Mouse (Mus musculus): ENCODE data around the gene Exosc2. TPM values are rescaled to one million over a fixed set of nuclear protein-coding genes. Genes with fewer than 3 reads are reported as not detected.

The Exosc2 gene
- polyA plus RNA-seq, 1 experiment: 15.4 TPM

GRCm38 (mm10) chr2:31719202-31719880 is 48.8 kb downstream of the Exosc2 start:
- WGBS: 47% methylated on average over 6 of the region's 6 CpGs

DNA sequence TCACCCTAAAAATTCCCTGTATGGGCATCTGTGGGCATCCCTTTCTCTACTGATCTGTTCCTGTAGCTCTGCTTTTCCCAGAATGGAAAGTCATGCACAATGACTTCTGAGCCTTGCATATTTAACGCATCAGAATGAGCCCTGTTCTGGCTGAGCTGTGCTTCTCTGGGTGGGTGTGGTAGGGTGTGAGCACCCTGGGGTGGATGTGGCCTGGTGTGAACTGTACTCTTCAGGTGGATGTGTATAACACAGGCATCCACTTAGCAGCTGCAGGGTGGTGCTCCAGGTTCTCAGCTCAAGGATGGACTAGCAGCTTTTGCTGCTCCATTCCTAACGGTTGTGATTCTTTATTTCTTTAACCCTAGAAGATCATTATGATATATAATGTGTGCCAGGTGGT is 49.4 kb downstream of the Exosc2 start:
- DNase-seq (ENCODE audit: low read depth, low spot score): no peak
- 24% methylated on average over 2 of the region's 2 CpGs for WGBS

More at GRCm38 (mm10) chr2:31719202-31719880, 48.8 kb downstream of the Exosc2 start:
- DNase-seq (ENCODE audit: low read depth, low spot score): no peak

DNA sequence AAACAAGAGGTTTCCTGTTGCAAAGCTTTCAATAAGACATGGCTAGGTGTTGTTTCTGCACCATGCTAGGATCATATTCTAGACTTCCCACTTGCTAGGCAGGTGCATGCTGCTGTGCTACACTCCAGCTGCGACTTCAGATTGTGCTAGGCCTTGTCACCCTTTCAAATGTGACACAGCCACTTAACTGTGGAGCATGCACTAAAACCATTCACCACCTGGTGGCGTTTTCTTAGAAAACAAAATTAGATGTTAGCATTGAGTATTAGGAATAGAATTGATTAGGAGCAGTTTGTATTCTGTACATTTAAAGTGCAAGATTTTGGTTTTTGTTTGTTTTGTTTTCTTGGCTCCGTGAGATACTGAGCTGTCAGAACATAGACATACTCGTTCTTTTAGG is 50.3 kb downstream of the Exosc2 start:
- WGBS: 56% methylated on average over 4 of the region's 4 CpGs
- no peak for DNase-seq (ENCODE audit: low read depth, low spot score)

DNA sequence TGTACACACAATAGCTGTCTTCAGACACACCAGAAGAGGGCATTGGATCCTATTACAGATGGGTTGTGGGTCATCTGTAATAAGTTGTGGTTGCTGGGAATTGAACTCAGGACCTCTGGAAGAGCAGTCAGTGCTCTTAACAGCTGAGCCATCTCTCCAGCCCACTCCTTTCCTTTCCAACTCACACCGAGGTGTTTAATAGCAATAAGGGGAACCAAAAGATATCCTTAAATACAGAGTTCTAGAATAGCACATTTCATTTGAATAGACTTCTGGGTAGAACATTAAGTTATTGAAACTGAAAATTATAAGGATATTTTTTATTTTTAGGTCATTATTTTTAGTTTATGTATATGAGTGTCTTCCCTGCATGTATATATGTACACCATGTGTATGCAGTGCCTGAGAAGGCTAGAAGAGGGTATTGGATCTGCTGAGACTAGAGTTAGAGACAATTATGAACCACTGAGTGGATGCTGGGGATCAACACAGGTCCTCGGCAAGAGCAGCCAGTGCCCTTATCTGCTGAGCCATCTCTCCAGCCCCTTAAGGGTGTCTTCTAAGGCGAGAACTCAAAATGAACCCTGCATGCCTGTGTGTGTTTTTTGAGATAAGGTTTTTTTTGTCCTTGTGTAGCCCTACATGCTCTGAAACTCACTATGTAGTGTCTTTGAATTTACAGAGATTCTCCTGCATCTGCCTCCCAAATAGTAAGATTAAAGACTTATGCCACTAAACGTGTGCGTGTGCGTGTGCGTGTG is 54.4 kb downstream of the Exosc2 start:
- no peak for DNase-seq (ENCODE audit: low read depth, low spot score)
- 94% methylated on average over 7 of the region's 7 CpGs for WGBS

DNA sequence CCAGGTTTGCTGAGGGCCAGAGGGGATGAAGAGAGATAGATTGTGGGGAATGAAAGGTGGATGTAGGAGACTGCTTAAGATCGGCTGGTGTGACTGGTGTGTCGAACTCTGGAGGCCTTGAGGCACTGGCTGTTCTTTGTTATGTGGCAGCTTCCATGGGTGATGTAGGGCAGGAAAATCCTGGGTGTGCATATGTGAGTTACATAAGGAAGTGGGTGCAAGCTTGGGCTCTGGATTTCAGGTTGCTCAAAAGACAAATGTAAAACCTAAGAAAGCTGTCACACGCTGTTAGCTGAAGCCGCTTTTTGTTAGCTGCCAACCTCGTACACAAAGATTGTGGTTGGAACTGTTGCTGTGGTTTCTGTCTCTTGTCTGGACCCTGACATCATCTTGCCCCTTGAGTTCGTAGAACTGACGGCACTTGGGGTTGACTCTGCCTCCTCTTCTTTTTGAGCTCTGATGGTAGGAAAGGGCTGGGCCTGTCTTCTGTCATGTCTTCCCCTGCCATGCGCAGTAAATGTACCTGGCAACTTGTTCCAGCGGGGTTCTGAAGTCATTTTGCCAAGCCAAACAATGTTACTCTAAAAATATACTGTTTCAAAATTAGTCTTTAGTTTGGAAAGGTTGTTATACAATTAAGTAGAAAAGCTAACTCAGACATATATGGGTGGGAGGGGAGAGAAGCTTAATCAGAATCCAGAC is 57.2 kb downstream of the Exosc2 start:
- 81% methylated on average over 9 of the region's 9 CpGs for WGBS
- DNase-seq (ENCODE audit: low read depth, low spot score): no peak

DNA sequence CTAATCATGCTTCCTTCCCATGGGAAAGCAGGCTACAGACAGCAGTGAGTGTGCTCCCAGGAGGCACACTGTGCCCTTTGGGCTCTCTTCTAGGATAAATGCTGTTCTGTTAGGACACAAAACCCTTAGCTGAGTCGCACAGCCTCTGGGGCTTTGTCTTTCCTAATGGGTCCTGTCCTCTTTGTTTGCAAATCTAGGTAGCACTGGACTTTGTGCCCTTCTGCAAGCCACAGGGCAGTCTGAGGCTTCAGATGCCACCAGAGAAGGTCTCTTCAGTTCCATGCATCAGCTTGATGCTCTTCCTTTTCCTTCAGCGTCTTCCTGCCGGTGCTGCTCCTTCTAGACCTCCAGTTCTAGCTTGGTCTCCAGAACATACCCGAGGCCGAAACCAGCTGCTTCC is 60.1 kb downstream of the Exosc2 start:
- WGBS: 64% methylated on average over 5 of the region's 5 CpGs
- no peak for DNase-seq (ENCODE audit: low read depth, low spot score)

Other genes starting within 250 kb of the Exosc2 start
- 12.8 and 20.7 TPM in 2 replicates for gene Ass1, start 200.5 kb upstream of the Exosc2 start, polyA plus RNA-seq (2012; rRNA removed)
- 20.1 and 34.8 TPM in 2 replicates for gene Fubp3, start 98.1 kb upstream of the Exosc2 start, polyA plus RNA-seq (2012; rRNA removed)
- gene Prdm12, start 30.7 kb upstream of the Exosc2 start, polyA plus RNA-seq (2012; rRNA removed): not detected in 2 replicates
- gene Abl1, start 17.7 kb downstream of the Exosc2 start, polyA plus RNA-seq (2012; rRNA removed): 31.4 and 47.9 TPM in 2 replicates
- 0.04 TPM in 1 of 2 replicates, not detected in the other for gene Qrfp, start 139.9 kb downstream of the Exosc2 start, polyA plus RNA-seq (2012; rRNA removed)
- gene Fibcd1, start 175.3 kb downstream of the Exosc2 start, polyA plus RNA-seq (2012; rRNA removed): 0.45 and 0.67 TPM in 2 replicates
- 1.2 and 2.6 TPM in 2 replicates for gene Lamc3, start 216.6 kb downstream of the Exosc2 start, polyA plus RNA-seq (2012; rRNA removed)